Mouse (Mus musculus) limb, embryonic 11.5 days (tissue): ENCODE results near the gene Pigk. TPM values are rescaled to one million over a fixed set of nuclear protein-coding genes. Genes with fewer than 3 reads are reported as not detected.

Experiments
- ATAC-seq: fragments of 200-750 bp; cut with Nextera tagmentation; 2 replicates; pipeline ENCODE4 v1.8.0; 2017; ENCODE audit warnings: low read depth; ENCODE audit not compliant: insufficient number of reproducible peaks, low FRiP score, low TSS enrichment
- DNase-seq: peaks from one replicate; pipeline ENCODE4 v3.0.0-alpha.2; 2015; ENCODE audit warnings: low spot score
- H3K27ac ChIP-seq: fragments of 300-500 bp; sonication (generic); replicated peaks from 2 replicates; pipeline ENCODE4 v1.5.1; 2014; ENCODE audit warnings: low read depth, mild to moderate bottlenecking, low read length
- H3K27me3 ChIP-seq: fragments of 300-500 bp; sonication (generic); 2 replicates; pipeline ENCODE4 v1.6.1; 2014; ENCODE audit warnings: mild to moderate bottlenecking, low read length, mixed read lengths; ENCODE audit not compliant: control insufficient read depth, insufficient read depth
- H3K36me3 ChIP-seq: fragments of 300-500 bp; sonication (generic); 2 replicates; pipeline ENCODE4 v1.6.1; 2014; ENCODE audit warnings: mild to moderate bottlenecking, low read length, moderate library complexity, mixed read lengths; ENCODE audit not compliant: control insufficient read depth, insufficient read depth
- H3K4me1 ChIP-seq: fragments of 300-500 bp; sonication (generic); 2 replicates; pipeline ENCODE4 v1.6.1; 2014; ENCODE audit warnings: low read length, mixed read lengths; ENCODE audit not compliant: control insufficient read depth, insufficient read depth
- H3K4me2 ChIP-seq: fragments of 300-500 bp; sonication (generic); 2 replicates; pipeline ENCODE4 v1.6.1; 2014; ENCODE audit warnings: low read depth, mild to moderate bottlenecking, moderate library complexity; ENCODE audit not compliant: severe bottlenecking
- H3K4me3 ChIP-seq: fragments of 300-500 bp; sonication (generic); 2 replicates; pipeline ENCODE4 v1.5.1; 2014; ENCODE audit warnings: low read depth, low read length
- H3K9ac ChIP-seq: fragments of 300-500 bp; sonication (generic); 2 replicates; pipeline ENCODE4 v1.6.1; 2014; ENCODE audit warnings: mild to moderate bottlenecking, low read length
- H3K9me3 ChIP-seq: fragments of 300-500 bp; sonication (generic); 2 replicates; pipeline ENCODE4 v1.6.1; 2016; ENCODE audit warnings: low read length; ENCODE audit not compliant: control insufficient read depth
- WGBS: fragments of 180-500 bp; shearing (Covaris S2); extraction: QIAGEN DNeasy Blood & Tissue Kit; methylation state at CpG from one replicate; pipeline ENCODE4 v1.1.7; 2014; 5-methylcytosine and 5-hydroxymethylcytosine counted together
- polyA plus RNA-seq: library from polyadenylated mRNA; unstranded; fragments of >200 nt; fragmentation: Nextera tagmentation; extraction: Ambion mirVana; gene quantifications from 2 replicates; pipeline ENCODE4 v1.2.1, GENCODE M21; 2014

Pigk gene
- polyA plus RNA-seq, 1 experiment from 2014 or later: 45.3 TPM

DNA sequence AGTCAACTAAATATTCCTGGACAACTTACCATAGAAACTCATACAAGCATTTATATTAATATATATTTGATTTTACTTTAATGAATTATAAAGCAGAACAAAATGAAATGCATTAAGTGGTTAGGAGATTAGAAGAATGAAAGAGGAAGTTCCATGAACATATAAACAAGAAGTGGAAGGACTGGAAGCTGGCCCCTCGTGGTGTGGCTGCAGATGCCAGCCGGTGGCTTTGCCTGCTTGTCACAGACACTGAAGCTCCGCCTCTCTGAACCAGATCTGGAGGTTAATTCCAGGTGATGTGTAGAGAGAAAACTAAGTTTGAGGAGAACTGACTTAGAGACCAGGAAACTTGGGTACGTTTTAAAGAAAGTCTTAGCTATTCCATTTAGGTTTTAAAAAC, 181.0 kb downstream of the Pigk start:
- H3K9ac ChIP-seq: no peak overlapping the region
- ATAC-seq: no peak
- 63% methylated on average over 4 of the region's 4 CpGs for WGBS

GRCm38 (mm10) chr3:152896111-152896510, 182.2 kb downstream of the Pigk start:
- WGBS: 78% methylated on average over 3 of the region's 3 CpGs

More for the DNA sequence above, 181.0 kb downstream of the Pigk start:
- no peaks in the 10 kb centered on the region for H3K27me3 ChIP-seq
- no peak overlapping the region for H3K4me3 ChIP-seq
- no peak for DNase-seq
- H3K4me1 ChIP-seq: no peaks in the 10 kb centered on the region
- no peaks in the 10 kb centered on the region for H3K9me3 ChIP-seq
- no peaks in the 10 kb centered on the region for H3K36me3 ChIP-seq
- no peak overlapping the region for H3K4me2 ChIP-seq
- no peak overlapping the region for H3K27ac ChIP-seq

GRCm38 (mm10) chr3:152897196-152897595, 183.3 kb downstream of the Pigk start:
- ATAC-seq (no peak), DNase-seq (no peak)
- H3K9me3 ChIP-seq: no peaks in the 10 kb centered on the region
- no peak overlapping the region for H3K4me3 ChIP-seq
- H3K4me1 ChIP-seq: no peaks in the 10 kb centered on the region
- H3K27ac ChIP-seq: no peak overlapping the region
- 81% methylated on average over 5 of the region's 5 CpGs for WGBS
- H3K27me3 ChIP-seq: no peaks in the 10 kb centered on the region
- no peak overlapping the region for H3K4me2 ChIP-seq
- H3K36me3 ChIP-seq: no peaks in the 10 kb centered on the region
- H3K9ac ChIP-seq: no peak overlapping the region

More at GRCm38 (mm10) chr3:152896111-152896510, 182.2 kb downstream of the Pigk start:
- H3K4me2 ChIP-seq: no peak overlapping the region
- ATAC-seq (no peak), DNase-seq (no peak)
- H3K27me3 ChIP-seq: no peaks in the 10 kb centered on the region
- H3K4me1 ChIP-seq: no peaks in the 10 kb centered on the region
- H3K9ac ChIP-seq: no peak overlapping the region
- no peak overlapping the region for H3K4me3 ChIP-seq
- H3K27ac ChIP-seq: no peak overlapping the region
- no peaks in the 10 kb centered on the region for H3K9me3 ChIP-seq
- H3K36me3 ChIP-seq: no peaks in the 10 kb centered on the region

DNA sequence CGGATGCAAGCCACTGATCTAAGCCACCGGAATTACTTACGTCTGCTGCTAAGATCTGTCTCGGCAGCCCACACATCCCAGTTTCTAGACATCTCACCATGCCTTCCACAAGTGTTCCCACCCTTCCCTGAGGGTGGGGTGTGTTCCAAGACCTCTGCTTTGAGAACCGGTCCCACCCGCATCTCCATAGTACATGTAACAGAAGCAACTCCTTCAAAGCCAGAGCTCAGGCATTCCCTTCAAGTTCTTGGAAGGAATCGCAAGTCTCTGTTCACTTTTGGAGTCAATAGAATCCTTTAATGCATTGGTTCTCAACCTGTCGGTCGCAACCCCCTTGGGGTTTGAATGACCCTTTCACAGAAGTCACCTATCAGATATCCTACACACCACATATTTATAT, 185.0 kb downstream of the Pigk start:
- Histone ChIP-seq H3K27me3 (no peaks in the 10 kb centered on the region), H3K36me3 (no peaks in the 10 kb centered on the region), H3K4me1 (no peaks in the 10 kb centered on the region), H3K9ac (no peak overlapping the region), H3K27ac (no peak overlapping the region), H3K4me3 (no peak overlapping the region), H3K9me3 (no peaks in the 10 kb centered on the region), H3K4me2 (no peak overlapping the region)
- ATAC-seq: no peak
- no peak for DNase-seq
- WGBS: 92% methylated on average over 9 of the region's 9 CpGs

DNA sequence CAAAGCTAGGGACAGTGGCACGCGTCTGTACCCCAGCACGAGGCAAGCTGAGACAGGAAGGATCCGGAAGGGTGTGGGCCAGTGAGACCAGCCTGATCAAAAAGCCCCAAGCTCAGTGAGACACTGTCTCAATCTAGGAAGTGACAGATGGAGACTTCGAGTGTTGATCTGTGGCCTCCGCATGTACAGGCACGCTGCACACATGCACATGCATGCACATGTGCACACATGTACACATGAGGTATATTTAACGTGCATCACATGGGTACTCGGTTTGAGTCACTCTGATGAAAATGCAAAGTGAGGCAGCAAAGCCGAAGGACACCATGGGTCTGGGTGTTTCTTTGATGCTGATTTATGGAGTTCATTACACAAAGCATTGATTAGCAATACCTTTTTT, 191.1 kb downstream of the Pigk start:
- Histone ChIP-seq H3K27ac (no peak overlapping the region), H3K4me2 (no peak overlapping the region), H3K4me3 (no peak overlapping the region), H3K27me3 (no peaks in the 10 kb centered on the region), H3K4me1 (no peaks in the 10 kb centered on the region), H3K9ac (no peak overlapping the region), H3K36me3 (no peaks in the 10 kb centered on the region), H3K9me3 (no peaks in the 10 kb centered on the region)
- WGBS: 91% methylated on average over 10 of the region's 10 CpGs
- DNase-seq: no peak
- ATAC-seq: no peak

DNA sequence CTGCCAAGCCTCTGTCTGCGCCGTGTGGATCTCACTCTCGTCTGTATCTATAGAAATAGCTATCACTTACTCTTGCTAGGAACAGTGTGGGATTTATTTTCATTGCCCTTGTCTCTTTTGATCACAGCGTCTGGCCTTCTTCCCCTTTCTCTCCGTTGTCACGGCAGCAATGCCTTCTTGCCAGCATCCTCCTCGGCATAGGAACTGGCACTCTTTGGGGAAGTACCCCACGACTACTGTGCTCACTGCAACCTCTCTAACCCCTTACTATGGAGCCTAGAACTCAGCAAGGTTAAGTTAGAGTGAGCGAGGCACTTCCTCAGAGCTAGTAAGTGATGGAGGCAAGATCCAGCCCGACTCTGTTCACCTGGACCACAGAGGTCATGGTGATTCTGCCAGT, 191.9 kb downstream of the Pigk start:
- 77% methylated on average over 10 of the region's 10 CpGs for WGBS
- Histone ChIP-seq H3K9me3 (no peaks in the 10 kb centered on the region), H3K4me3 (no peak overlapping the region), H3K4me2 (no peak overlapping the region), H3K4me1 (no peaks in the 10 kb centered on the region), H3K36me3 (no peaks in the 10 kb centered on the region), H3K9ac (no peak overlapping the region), H3K27ac (no peak overlapping the region), H3K27me3 (no peaks in the 10 kb centered on the region)
- ATAC-seq (no peak), DNase-seq (no peak)

GRCm38 (mm10) chr3:152907087-152907486, 193.2 kb downstream of the Pigk start:
- 81% methylated on average over 5 of the region's 5 CpGs for WGBS
- no peak for ATAC-seq
- no peak for DNase-seq
- Histone ChIP-seq H3K27ac (no peak overlapping the region), H3K4me3 (no peak overlapping the region), H3K9me3 (no peaks in the 10 kb centered on the region), H3K27me3 (no peaks in the 10 kb centered on the region), H3K9ac (no peak overlapping the region), H3K4me1 (no peaks in the 10 kb centered on the region), H3K36me3 (no peaks in the 10 kb centered on the region), H3K4me2 (no peak overlapping the region)

DNA sequence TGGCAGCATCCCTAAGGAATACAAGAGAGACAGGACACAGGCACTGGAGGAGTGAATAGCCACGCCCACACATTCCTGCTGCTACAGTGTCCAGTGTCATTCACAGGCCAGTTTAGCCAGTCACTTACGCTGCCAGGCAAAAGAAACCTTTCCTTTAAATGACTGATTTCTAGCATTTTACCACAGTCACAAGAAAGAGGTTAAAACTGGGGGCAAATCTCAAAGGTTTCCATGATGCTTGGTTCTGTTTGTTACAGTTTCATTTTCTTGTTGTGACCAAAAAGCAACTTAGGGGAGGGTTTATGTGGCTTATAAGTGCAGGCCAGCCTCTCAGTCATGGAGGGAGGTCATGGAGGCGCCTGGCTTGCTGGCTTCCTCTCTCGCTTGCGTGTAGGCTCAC, 193.8 kb downstream of the Pigk start:
- Histone ChIP-seq H3K4me1 (no peaks in the 10 kb centered on the region), H3K9ac (no peak overlapping the region), H3K27me3 (no peaks in the 10 kb centered on the region), H3K4me2 (no peak overlapping the region), H3K36me3 (no peaks in the 10 kb centered on the region), H3K27ac (no peak overlapping the region), H3K4me3 (no peak overlapping the region), H3K9me3 (no peaks in the 10 kb centered on the region)
- no peak for ATAC-seq
- WGBS: 75% methylated on average over 5 of the region's 5 CpGs
- no peak for DNase-seq

- ATAC-seq (no peak), DNase-seq (no peak)
- WGBS: 79% methylated on average over 4 of the region's 4 CpGs
- Histone ChIP-seq H3K27me3 (no peaks in the 10 kb centered on the region), H3K9ac (no peak overlapping the region), H3K36me3 (no peaks in the 10 kb centered on the region), H3K9me3 (no peaks in the 10 kb centered on the region), H3K4me1 (no peaks in the 10 kb centered on the region), H3K4me2 (no peak overlapping the region), H3K27ac (no peak overlapping the region), H3K4me3 (no peak overlapping the region)
These were observed 197.7 kb downstream of the Pigk start for GRCm38 (mm10) chr3:152911578-152911977.
